Mouse (Mus musculus): ENCODE data around the gene Sbno1.

DNA sequence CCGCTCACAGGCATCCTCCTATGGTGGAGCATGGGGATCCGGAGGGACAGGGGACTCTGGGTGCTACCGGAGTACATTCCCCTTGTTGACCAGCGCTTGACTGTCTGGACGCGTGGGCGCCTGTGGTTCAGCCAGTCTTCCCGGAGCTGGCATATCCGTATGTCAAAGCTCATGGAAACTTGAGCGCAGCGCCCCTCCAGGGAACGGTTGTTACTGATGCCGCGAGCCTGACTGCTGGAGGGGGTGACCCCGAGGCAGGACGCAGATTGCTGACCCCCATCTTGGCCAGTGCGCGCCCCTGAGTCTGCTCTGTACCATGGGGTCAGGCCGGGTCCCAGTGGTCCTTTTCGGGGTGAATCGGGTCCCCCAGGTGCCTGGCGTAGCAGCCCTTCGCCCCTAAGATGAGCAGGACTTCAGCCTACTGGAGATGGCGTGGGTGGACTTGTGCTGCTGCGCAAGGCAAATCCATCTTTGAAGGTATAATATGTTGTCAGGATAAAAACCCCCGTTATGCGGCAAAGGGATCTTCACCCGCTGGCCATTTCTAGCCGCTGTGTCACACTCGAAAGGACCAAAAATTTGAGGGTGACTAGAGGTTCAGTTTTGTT, 14.4 kb upstream of the Sbno1 start:
- peak; percentile 57 for TF ChIP-seq CTCF (IDR thresholded peaks at IDR 0.05)
- TF ChIP-seq POLR2A (IDR thresholded peaks at IDR 0.05; ENCODE audit: insufficient read depth, low read depth, low read length) = 0 out of 2 replicates have a peak, but pooled peaks have one; percentile 11
